Mouse (Mus musculus) telencephalon, adult 2 months (tissue): ENCODE results near the gene Iqschfp.

Source experiments
- DNase-seq: peaks from one replicate; pipeline ENCODE4 v3.0.0-alpha.2; 2011; ENCODE audit warnings: low read depth, low spot score

The Iqschfp gene

DNA sequence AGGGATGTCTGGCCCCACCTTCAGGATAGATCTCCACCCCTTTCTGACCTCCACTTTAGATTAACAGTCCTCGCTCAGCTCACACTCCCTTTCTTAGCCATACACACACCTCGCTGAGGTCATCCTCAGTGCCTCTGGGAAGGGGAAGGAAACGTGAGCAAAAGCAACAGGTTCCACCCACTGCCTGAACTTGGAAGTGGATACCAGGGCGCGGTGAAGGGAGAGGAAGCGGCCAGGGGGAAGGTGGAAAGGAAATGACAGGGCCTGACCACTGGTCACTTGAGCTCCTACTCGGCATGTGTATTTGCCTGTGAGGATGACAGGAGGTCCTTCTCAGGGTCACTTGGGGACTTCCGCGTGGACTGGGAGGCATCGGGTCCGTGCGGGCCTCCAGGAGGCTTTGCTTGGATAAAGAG is 601.1 kb downstream of the Iqschfp start:
- no peak for DNase-seq

DNA sequence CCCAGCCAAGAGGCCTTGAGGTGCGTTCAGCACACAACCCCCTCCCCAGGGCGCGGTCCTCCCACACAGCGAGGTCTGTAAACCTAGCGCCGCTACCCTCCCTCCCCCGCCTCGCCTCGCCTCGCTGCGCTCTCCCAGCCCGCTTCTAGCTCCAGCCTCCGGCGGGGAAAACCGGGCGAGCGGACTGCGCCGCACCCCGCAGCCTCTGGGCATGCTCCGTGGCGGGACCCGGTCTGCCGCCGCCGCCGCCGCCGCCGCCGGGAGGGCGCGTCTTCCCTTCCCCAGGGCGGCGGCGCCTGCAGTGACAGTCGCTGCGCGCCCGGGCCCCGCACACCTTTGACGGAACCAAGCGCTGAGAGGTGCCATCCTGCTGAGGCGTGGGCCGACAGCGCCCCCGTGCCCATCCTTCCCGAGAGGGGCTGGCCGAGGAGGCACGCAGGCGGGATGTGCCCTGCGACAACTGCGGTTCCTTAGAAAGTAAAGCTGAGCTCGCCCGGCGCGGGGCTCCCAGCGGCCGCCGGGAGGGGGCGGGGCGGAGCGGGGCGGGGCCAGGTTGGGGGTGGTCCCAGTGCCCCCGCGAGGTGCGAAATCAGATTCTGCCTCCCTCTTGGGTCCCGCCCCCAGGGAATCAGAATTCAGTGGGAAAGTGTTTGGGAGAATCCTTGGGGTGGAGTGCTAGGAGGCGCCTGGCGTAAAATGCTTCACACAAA is 601.7 kb downstream of the Iqschfp start:
- no peak for DNase-seq

DNA sequence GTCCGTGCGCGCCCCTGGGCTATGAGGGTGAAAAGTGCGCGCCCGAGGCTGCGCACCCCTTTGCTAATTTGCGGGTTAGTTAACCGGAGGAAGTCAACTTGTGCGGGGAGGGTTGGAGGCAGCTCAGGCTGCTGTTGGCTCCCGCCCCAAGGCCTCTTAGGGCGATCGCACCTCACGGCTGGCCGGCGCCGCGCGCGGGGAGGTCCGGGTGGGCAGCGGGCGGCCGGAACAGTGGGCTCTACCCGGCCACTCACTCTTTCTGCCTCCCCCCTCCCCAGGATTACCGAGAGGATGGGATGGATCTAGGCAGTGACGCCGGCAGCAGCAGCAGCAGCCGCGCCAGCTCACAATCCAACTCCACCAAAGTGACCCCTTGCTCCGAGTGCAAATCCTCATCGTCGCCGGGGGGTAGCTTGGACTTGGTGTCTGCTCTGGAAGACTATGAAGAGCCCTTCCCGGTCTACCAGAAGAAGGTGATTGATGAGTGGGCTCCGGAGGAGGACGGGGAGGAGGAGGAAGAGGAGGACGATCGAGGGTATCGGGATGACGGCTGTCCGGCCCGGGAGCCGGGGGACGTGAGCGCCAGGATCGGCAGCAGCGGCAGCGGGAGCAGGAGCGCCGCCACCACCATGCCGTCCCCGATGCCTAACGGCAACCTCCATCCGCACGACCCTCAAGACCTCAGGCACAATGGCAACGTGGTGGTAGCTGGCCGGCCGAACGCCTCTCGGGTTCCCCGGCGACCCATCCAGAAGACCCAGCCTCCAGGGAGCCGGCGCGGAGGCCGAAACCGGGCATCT is 602.5 kb downstream of the Iqschfp start:
- DNase-seq: no peak

DNA sequence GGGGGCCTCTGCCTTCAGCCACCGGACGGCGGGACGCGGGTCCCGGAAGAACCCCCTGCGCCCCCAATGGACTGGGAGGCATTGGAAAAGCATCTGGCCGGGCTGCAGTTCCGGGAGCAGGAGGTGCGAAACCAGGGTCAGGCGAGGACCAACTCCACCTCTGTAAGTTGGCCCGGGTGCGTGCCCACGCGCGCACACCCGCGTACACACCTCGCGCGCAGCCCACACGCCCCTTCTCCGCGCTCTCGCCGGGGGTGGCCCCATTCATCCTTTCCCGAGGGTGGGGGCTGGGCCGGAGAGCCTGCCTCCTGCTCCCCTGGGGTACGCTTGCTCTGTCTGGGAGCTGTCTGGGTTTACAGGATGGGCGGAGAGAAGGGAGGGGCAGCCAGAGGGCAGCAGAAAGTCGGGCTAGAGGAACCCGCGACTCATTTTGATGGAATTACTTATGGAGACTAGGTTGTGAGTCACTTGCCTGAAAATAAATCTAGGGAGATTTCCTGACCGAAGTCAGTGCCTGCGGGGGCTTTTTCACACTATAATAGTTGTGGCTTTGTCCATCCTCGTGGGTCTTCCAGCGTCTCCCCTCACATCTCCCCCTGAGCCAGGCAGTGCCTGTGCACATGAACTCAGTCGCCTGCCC is 603.2 kb downstream of the Iqschfp start:
- no peak for DNase-seq

DNA sequence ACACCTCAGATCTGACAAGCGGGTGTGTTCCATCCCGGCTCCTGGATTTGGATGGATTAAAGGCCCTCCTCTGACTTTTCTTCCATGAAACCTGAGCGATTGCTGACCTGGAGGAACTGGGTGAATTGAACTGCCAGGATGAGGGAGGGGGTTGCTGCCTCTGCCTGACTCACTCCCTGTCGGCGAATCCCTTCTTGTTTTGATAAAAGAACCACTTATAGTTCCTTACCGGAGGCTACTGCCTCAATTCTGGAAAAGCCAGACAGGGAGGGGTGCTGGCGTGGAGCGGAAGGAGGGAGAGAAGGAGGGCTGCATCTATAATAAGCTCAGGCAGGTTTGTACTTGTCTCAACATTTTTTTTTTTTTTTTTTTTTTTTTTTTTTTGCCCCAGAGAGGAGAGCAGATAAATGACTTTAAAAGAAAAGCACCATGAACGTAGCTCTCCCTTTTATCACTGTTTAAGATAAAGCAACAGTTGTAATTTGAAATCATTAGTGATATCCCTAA is 603.8 kb downstream of the Iqschfp start:
- DNase-seq: no peak

DNA sequence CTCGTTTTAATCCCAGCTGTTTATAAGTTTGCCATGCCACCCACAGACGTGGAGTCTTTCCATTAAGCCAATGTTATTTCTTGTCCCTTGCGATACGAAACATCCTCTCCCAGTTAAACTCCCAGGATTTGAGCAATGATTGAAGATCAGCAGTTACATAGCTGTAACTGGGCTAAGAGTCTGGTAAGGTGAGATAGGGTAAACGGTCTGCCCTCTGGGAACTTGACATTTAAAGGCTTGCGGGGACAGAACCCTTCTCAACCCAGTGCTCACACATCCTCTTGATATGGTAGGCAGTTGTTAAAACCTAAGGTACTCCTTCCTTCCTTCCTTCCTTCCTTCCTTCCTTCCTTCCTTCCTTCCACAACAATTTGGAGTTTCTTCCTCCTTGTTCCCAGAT is 604.5 kb downstream of the Iqschfp start:
- no peak for DNase-seq

DNA sequence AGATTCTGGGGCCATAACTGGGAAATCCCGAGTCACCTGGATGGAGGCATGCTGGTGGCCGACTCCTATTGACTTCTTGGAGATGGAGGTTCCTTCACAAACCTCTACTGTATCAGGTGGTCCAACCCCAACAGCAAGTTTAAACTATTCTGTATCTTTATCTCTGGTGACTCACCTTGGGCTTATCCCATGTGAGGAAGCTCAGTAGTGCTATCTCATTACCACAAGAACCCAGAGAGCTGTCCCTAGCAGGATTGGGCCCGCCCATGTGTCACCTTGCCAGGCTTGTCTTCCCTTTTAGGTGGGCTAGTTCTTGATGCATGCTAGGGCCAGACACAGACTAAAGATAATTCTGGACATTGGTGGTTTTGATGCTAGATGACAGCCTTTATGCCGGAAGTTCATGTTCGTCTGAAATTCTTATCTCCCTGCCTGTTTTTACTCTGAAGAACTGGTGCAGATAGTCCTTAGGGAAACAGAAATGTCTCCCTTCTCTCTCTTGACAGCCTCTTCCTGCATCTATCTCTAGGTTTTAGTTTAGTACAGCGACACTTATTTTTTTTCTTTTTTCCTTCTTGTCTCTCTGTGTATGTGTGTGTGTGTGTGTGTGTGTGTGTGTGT is 607.6 kb downstream of the Iqschfp start:
- DNase-seq: no peak

DNA sequence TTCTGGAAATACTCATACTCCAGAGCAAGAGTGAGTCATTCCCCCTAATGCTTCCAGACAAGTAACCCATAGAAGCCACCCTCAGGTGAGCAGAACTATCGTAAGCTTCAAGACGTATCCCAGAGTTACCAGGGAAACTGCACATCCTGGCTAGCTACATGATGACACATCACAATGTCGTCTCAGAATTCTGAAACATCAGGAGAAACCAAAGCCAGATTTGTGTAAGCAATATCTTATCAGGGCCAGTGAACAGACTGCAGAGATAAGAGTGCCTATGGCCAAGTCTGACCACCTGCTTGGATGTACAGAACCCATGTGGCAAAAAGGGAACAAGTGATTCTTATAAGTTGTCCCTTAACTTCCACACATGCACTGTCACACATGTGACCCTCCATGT is 612.8 kb downstream of the Iqschfp start:
- DNase-seq: no peak

DNA sequence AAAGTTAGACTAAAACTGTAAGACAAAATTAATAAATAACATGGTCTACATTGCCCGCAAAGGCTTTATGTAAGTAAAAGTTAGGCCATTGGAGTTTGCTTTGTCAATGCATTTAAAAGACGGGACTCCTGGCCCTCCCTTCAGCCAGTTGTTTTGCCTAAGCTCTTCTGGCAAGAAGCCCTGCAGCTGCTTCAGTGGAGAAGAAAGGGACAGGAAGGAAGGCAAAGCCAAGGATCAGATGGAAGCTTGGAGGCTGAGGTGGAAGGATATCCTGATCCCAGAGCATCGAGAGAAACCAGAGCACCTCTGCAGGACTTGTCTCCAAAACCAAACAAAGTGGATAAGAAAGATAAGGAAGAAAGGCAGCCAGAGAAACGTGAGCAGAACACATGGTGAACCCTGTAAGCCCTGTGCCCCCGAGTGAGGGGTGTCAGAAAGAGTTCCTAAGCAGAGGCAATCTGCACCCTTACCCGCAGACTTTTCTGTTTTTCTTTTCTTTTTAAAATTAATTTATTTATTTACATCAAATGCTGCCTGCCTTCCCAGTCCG is 614.8 kb downstream of the Iqschfp start:
- no peak for DNase-seq

DNA sequence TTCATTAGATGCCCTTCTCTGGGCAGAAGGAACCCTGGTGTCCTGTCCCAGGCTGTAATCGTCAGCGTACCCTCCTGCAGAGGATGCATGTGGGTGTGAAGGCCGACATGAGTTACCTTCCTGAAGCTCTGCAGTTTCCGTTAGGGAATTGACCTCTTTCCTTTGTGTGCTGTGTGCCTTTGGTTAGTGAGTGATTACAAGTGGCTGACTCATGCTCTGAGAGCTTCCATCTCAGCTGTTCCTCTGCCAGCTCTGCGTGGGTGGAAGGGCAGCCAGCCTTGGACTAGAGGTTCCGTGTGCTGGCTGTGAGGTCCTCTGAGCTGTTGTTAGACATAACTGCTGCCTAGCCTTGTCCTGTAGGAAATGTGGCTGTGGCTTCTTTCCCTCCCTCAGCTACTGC is 616.6 kb downstream of the Iqschfp start:
- DNase-seq: no peak

DNA sequence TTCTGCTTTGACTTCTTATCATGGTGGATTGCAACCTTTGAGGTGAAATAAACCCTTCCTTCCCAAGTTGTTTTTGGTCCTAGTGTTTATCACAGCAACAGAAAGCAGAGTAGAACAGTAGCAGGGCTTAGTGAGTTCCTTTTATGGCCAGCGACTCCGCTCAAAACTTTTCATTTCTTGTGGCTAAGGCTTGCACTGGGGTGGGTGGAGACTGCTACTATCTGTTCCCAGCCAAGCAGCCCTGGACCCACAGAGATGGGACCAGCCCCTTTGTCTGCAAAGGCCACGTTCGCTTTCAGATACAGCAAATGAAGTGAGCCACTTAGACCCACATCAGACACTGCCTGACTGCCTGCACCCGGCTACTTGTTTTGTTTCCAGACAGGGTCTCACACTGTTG is 618.8 kb downstream of the Iqschfp start:
- DNase-seq: no peak

DNA sequence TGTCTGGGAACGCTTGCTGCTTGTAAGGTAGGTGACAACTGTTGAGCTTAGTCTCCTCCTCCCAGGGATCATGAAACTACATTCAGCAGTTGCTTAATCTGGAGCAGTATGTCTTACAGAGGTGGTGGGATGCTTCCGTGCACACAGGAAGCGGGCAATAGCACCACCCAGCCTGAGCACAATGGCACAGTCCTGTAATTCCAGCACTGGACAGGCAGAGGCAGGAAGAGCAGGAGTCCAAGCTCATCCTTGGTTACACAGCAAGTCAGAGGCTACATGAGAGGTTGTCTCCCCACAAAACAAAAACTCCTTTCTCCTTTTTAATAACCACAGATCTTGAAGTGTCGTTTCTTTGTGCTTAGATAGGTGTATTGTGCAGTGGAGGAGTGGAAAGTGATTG is 619.7 kb downstream of the Iqschfp start:
- no peak for DNase-seq

DNA sequence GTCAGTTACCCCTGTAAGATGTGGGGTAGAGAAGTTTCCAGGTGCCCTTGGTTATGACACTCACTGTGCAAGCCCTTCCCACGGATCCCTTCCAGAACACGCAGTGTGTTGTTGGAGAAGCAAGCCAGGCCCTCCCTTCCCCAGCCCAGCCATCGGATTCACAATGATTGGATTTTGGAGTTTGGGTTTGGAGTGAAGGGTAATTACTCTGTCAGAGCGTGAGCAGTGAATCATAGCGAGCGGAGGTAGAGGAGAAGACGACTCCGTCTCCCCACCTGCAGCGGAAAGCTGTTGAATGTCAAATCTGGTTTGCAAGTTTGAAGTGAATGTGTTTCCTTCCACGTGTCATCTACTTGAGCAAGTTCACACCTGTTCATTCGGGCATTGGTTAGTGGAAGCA is 620.3 kb downstream of the Iqschfp start:
- DNase-seq: no peak

DNA sequence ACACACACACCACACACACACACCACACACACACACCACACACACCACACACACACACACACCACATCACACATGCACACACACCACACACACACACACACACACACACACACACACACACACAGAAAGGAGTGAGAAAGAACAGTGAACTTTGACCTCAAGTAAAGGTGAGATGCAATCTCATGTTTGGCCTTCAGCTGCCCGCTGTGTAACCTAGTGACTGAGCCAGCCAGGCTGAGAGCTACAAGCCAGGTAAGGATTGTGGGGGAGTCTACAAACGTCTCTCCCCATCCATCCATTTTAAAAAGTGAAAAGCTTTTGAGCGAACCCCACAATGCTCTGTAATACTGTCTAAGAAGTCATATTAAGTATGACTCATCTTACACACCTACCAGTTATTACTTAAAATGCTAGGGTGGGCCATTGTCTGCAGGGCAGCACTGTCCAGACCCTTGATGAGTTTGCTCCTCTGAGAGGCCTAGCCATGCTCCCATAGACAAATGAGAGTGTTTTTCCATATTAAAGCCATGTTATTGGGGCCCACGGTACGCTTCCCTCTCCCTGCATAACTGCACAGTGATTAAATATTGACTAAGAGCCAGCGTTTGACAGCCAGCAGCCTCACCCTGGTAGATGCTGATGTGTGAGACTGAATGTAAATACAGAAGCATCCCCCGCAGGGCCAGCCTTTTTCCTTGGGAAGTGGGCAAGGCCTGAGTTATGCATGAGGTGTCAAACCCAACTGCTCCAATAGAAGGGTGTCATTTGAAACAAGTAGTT is 621.5 kb downstream of the Iqschfp start:
- DNase-seq: no peak

DNA sequence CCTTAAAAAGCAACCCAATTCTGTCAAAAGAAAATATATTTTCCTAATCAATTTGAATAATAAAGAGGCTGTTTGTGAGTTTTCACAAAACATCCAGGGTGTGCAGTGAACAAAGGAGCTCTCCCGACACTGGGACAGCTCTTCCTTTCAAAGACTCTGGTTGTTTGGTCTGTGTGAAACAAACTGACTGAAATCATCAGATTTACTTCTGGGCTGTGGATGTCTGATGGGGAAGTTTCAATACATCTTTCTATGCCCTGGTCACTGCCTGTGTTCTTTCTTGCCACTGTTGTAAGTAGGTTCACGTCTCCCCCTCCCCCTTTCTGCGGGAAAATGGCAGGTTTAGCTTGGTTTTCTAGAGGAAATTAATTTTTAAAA is 622.1 kb downstream of the Iqschfp start:
- DNase-seq: no peak

DNA sequence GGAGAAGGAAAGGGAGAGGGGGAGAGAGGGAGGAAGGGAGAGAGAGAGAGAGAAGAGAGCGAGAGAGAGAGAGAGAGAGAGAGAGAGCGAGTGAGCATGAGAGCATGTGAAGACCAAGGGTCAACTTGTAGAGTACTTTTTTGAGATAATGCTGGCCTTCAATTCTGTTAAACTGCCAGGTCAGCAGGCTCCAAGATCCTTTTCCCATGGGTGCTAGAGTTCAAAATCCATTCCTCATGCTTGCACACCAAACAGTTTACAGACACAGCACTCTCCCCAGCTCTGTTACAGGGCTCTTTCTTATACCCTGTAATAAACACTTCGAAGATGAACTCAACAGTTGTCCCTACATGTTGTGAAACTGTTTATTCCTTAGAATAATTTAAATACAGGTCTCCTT is 622.7 kb downstream of the Iqschfp start:
- no peak for DNase-seq

DNA sequence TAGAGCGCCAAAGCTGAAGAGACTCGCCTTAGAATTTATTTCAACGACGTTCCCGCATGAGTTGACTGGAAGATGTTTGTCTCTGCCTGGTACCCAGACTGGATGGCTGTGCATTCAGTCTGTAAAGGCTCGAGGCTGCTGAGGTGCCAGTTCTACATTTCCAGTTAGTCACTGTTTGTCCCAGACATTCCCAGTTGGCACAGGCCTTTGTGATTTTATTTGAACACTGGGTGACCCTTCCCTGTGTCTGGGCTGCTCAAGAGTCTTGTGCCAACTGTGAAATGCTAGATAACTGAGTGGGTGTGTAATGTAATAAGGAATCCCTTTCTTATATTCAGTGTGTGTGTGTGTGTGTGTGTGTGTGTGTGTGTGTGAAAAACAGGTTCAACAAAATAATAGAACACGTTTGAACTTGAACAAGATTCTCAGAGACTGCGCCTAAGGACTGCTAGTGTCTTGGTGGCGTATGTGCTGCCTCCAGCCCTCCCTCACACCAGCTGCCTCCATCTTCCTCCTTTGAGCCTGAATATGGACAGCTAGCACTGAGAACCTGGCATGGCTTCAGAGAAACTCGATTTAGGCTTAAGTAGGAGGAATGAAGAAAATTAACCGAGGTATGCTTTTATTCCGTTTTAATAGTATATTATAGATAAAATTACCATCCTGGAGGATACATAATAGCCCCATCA is 624.5 kb downstream of the Iqschfp start:
- DNase-seq: no peak

DNA sequence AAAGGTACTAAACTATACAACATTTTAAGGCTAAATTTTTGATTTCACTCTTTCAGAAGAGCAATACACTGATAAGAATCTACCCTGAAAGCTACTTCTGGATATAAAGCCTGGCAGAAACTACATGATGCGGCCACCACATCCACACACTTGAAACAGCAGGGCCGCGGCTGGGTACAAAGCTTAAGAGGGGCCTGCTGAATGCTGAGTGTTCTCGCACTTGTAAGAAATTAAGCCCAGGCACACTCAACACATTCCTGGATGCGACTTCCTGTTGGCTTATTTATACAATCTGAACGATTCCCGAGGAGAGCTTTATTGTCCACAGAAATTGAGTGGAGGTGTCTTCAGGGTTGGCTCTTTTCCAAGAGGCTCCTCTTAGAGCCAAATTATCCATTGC is 625.2 kb downstream of the Iqschfp start:
- no peak for DNase-seq

DNA sequence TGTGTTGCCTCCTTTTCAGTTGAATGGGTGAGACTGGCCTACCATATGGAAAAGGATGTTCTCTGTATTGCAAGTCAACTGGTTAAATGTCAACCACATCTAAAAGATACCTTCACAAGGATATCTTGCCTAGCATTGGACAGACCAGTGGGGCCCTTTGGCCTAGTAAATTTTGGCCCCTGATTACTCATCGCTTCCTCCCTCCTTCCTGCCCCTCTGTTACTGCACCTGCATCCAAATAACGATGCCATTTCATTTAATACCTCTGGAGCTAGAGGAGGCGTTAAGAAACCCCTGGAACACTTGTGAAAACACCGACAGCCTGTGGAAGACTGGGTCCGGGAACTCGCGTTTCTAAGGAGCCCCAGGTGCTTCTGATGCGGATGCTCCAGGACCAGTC is 626.0 kb downstream of the Iqschfp start:
- DNase-seq: no peak

DNA sequence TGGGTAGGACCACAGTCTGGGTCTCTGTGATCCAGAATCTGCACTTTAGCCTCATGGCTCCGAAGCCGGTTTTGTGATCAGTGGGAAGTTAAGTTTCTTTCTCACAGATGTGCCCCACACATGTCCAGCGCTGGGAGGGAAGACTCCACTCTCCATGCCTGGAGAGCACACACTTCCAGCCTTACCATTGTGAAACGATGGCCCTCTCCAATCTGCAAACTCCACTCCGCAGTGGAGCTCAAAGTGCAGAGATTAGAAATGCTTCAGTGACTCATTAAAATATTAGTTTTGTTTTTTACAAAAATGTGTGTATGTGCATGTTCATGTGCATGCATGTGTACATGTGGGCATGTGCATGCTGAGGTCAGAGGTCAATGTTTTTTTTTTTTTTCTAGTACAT is 626.6 kb downstream of the Iqschfp start:
- DNase-seq: no peak
